Mouse (Mus musculus) lung, postnatal 4 days (tissue): Measurements from ENCODE around the gene Rapgef4.
"Not testable (repeated sequence)": the region's sequence is repeated elsewhere in the genome, so short reads cannot be mapped to it uniquely, and the experiment has no call there.

Experiments
- DNase-seq, 2 experiments: peaks; one replicate each; pipeline ENCODE4 v3.0.0; 2021

Gene Rapgef4

GRCm38 (mm10) chr2:72125786-72126185 is 144.7 kb downstream of the Rapgef4 start:
- no peak for DNase-seq

GRCm38 (mm10) chr2:72126411-72126810 is 145.4 kb downstream of the Rapgef4 start:
- DNase-seq: no peak

- no peak for DNase-seq
These were observed 148.7 kb downstream of the Rapgef4 start for GRCm38 (mm10) chr2:72129612-72130311.

GRCm38 (mm10) chr2:72132222-72132621 is 151.2 kb downstream of the Rapgef4 start:
- no peak for DNase-seq

- DNase-seq: no peak
These were observed 155.0 kb downstream of the Rapgef4 start for GRCm38 (mm10) chr2:72136045-72136444.

GRCm38 (mm10) chr2:72136486-72137264 is 155.6 kb downstream of the Rapgef4 start:
- peak; percentile 30 to 48 for DNase-seq

- no peak for DNase-seq
These were observed 159.1 kb downstream of the Rapgef4 start for GRCm38 (mm10) chr2:72139863-72140845.

- no peak for DNase-seq
These were observed 160.1 kb downstream of the Rapgef4 start for GRCm38 (mm10) chr2:72141091-72141490.

GRCm38 (mm10) chr2:72141732-72142131 is 160.7 kb downstream of the Rapgef4 start:
- DNase-seq: not testable (repeated sequence)

GRCm38 (mm10) chr2:72143413-72143812 is 162.4 kb downstream of the Rapgef4 start:
- no peak for DNase-seq

GRCm38 (mm10) chr2:72144576-72145200 is 163.6 kb downstream of the Rapgef4 start:
- DNase-seq: no peak

GRCm38 (mm10) chr2:72145281-72145875 is 164.3 kb downstream of the Rapgef4 start:
- DNase-seq: no peak

GRCm38 (mm10) chr2:72146061-72146460 is 165.0 kb downstream of the Rapgef4 start:
- DNase-seq: no peak

- DNase-seq: no peak
These were observed 166.2 kb downstream of the Rapgef4 start for GRCm38 (mm10) chr2:72147246-72147645.

GRCm38 (mm10) chr2:72147695-72148094 is 166.7 kb downstream of the Rapgef4 start:
- no peak for DNase-seq

- no peak for DNase-seq
These were observed 167.6 kb downstream of the Rapgef4 start for GRCm38 (mm10) chr2:72148647-72149046.

GRCm38 (mm10) chr2:72149059-72149458 is 168.0 kb downstream of the Rapgef4 start:
- DNase-seq: peak in 1 of 2 experiments; percentile 76

GRCm38 (mm10) chr2:72151792-72152554 is 170.9 kb downstream of the Rapgef4 start:
- DNase-seq: no peak

- DNase-seq: no peak
These were observed 171.7 kb downstream of the Rapgef4 start for GRCm38 (mm10) chr2:72152746-72153145.

GRCm38 (mm10) chr2:72153851-72154250 is 172.8 kb downstream of the Rapgef4 start:
- no peak for DNase-seq

GRCm38 (mm10) chr2:72155102-72155773 is 174.2 kb downstream of the Rapgef4 start:
- DNase-seq: no peak
